In the genomic region with DNA sequence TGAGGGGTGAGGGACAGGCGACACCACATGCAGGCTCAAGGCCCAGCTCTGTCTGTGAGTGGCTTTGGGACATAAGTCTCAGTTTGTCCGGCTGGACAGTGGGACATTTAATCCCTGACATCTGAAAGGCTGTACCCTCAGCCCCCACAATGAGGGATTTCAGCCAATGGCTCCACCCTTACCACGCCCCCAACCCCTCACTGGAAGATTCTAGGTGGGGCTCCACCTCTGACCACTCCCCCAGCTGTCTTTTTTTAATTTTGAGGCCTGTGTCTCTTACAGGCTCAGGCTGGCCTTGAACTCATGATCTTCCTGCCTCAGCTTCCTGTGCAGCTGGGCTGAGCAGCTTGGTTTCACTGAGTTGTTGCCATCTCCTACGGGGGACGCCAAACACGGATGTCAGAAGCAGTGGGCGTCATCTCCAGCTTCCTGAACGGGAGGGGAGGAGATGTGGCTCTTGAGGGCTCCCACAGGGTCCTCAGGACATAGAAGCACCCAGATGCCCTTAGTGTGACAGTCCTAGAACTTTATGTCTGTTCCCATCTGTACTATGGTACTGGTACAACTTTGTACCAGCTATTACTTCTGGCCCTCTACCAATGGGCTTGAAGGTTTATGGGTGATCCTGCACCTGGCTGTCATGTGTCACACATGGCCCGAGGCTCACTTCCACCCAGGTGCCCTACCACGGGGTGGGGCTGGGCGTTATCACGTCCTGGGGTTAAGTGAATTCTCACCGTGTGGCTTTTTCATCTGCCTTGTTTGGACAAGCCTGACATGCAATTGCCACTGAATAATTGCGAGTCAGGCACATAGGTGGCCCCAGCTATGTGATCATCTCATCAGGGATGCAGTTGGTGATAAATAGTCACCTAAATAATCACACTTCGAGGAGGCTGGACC, we compare ENCODE assay signal across 9 mouse cellular contexts. TPM values are rescaled to one million over a fixed set of nuclear protein-coding genes. Genes with fewer than 3 reads are reported as not detected.
DNase-seq lines count a peak whose midpoint lies in the region; ATAC-seq and TF ChIP-seq lines count a peak whose summit lies in the region.
"Had no signal": no experiment of that assay in that cellular context is flagged by ENCODE, and none has a peak within 500 bp of the region (broad histone marks: within the 10 kb centered on the region; RNA-seq: fewer than 3 reads in every experiment).

No protein-coding gene starts in this region.

- TF ChIP-seq CTCF in stomach, postnatal 0 days (IDR thresholded peaks at IDR 0.05; ENCODE audit: low read depth): no peak

- H3K27ac ChIP-seq in heart, embryonic 10.5 days: no peak overlapping the region
- no peak overlapping the region for H3K27ac ChIP-seq in heart, embryonic 12.5 days (ENCODE audit: poor library complexity, severe bottlenecking)
- peak overlapping the region; percentile 59; the same call in 1 of the 2 replicates for H3K27ac ChIP-seq in forebrain, embryonic 14.5 days (ENCODE audit: low read depth, low read length)
- H3K27ac ChIP-seq in stomach, postnatal 0 days (replicated peaks): peak overlapping the region; percentile 45; the same call in 1 of the 2 replicates

- no peak overlapping the region for H3K9ac ChIP-seq in heart, embryonic 12.5 days
- H3K9ac ChIP-seq in forebrain, embryonic 14.5 days (ENCODE audit: low read length): no peak overlapping the region
- H3K9ac ChIP-seq in stomach, postnatal 0 days (ENCODE audit: low read length): no peak overlapping the region; the same call in 1 of the 2 replicates

- H3K4me2 ChIP-seq in heart, embryonic 12.5 days: no peak overlapping the region
- no peak overlapping the region for H3K4me2 ChIP-seq in forebrain, embryonic 14.5 days (ENCODE audit: low read length)
- H3K4me2 ChIP-seq in stomach, postnatal 0 days (replicated peaks; ENCODE audit: low read depth): no peak overlapping the region

- peaks cover 37% of the 10 kb centered on the region for H3K4me1 ChIP-seq in heart, embryonic 10.5 days
- peaks cover 22% of the 10 kb centered on the region for H3K4me1 ChIP-seq in heart, embryonic 12.5 days (replicated peaks)
- peaks cover 18% of the 10 kb centered on the region for H3K4me1 ChIP-seq in forebrain, embryonic 14.5 days (ENCODE audit: control insufficient read depth, insufficient read depth, low read length)
- no peaks in the 10 kb centered on the region for H3K4me1 ChIP-seq in stomach, postnatal 0 days (replicated peaks; ENCODE audit: control insufficient read depth, insufficient read depth)

- H3K27me3 ChIP-seq in heart, embryonic 10.5 days (ENCODE audit: insufficient read depth, poor library complexity, severe bottlenecking): peaks cover 43% of the 10 kb centered on the region
- H3K27me3 ChIP-seq in heart, embryonic 12.5 days (replicated peaks): peaks cover 15% of the 10 kb centered on the region; the same call in 1 of the 2 replicates
- H3K27me3 ChIP-seq in forebrain, embryonic 14.5 days (replicated peaks; ENCODE audit: control insufficient read depth, insufficient read depth, low read length): no peaks in the 10 kb centered on the region
- H3K27me3 ChIP-seq in stomach, postnatal 0 days (ENCODE audit: control insufficient read depth, insufficient read depth, low read length): no peaks in the 10 kb centered on the region

- no peak for ATAC-seq in heart, embryonic 12.5 days (ENCODE audit: insufficient number of reproducible peaks, low FRiP score)
- ATAC-seq in forebrain, embryonic 14.5 days: no peak
- ATAC-seq in stomach, postnatal 0 days (ENCODE audit: low FRiP score, low TSS enrichment): no peak
- ATAC-seq in activated CD4-positive, CD25-positive, alpha-beta regulatory T cell, adult 4 months: no peak
- ATAC-seq: Patski had no signal

- TF ChIP-seq EP300 in stomach, postnatal 0 days (optimal IDR thresholded peaks at IDR 0.05): no peak

- WGBS in heart, embryonic 10.5 days: 53% methylated on average over 15 of the region's 15 CpGs
- WGBS in heart, embryonic 12.5 days: 54% methylated on average over 15 of the region's 15 CpGs
- 69% methylated on average over 15 of the region's 15 CpGs for WGBS in forebrain, embryonic 14.5 days
- WGBS in stomach, postnatal 0 days: 45% methylated on average over 15 of the region's 15 CpGs

- H3K36me3 ChIP-seq in heart, embryonic 10.5 days: no peaks in the 10 kb centered on the region
- H3K36me3 ChIP-seq in heart, embryonic 12.5 days: no peaks in the 10 kb centered on the region
- no peaks in the 10 kb centered on the region for H3K36me3 ChIP-seq in forebrain, embryonic 14.5 days (ENCODE audit: control insufficient read depth, insufficient read depth, low read length)
- H3K36me3 ChIP-seq in stomach, postnatal 0 days (ENCODE audit: control insufficient read depth, insufficient read depth, low read length): no peaks in the 10 kb centered on the region

- DNase-seq in heart, embryonic 10.5 days (ENCODE audit: low spot score): peak; percentile 73
- peak; percentile 38 to 45 for DNase-seq in spleen, adult 18-20 months
- no peak for DNase-seq in spleen, adult 12 weeks (ENCODE audit: low spot score)
- no peak for DNase-seq in forebrain, embryonic 14.5 days (ENCODE audit: low spot score)
- DNase-seq in lung, postnatal 10 days: peak; percentile 62
- peak; percentile 40 for DNase-seq in stomach, postnatal 0 days (ENCODE audit: low spot score)

- no peak overlapping the region for H3K4me3 ChIP-seq in heart, embryonic 10.5 days
- no peak overlapping the region for H3K4me3 ChIP-seq in heart, embryonic 12.5 days
- H3K4me3 ChIP-seq in forebrain, embryonic 14.5 days (ENCODE audit: low read depth, low read length): no peak overlapping the region
- H3K4me3 ChIP-seq in stomach, postnatal 0 days (ENCODE audit: low read depth, low read length): no peak overlapping the region

- H3K9me3 ChIP-seq in heart, embryonic 10.5 days: no peaks in the 10 kb centered on the region
- H3K9me3 ChIP-seq in heart, embryonic 12.5 days (replicated peaks): no peaks in the 10 kb centered on the region
- H3K9me3 ChIP-seq in forebrain, embryonic 14.5 days (replicated peaks; ENCODE audit: control insufficient read depth, low read length): no peaks in the 10 kb centered on the region
- H3K9me3 ChIP-seq in stomach, postnatal 0 days (ENCODE audit: control insufficient read depth, low read length): no peaks in the 10 kb centered on the region

RNA-seq across cellular contexts. Expression of gene Nfic, which starts 20.8 kb away (rescaled TPM):
- polyA plus RNA-seq in heart, embryonic 10.5 days (2016; fragmentation: Nextera tagmentation; extraction: Ambion mirVana): 23.0 and 24.3 TPM in 2 replicates
- polyA plus RNA-seq in heart, embryonic 12.5 days (2016; fragmentation: Nextera tagmentation; extraction: Ambion mirVana): 39.3 and 40.7 TPM in 2 replicates
- 16.6 and 17.9 TPM in 2 replicates for polyA plus RNA-seq in forebrain, embryonic 14.5 days (2014; fragmentation: Nextera tagmentation; extraction: Ambion mirVana)
- polyA plus RNA-seq in stomach, postnatal 0 days (2015; fragmentation: Nextera tagmentation; extraction: Ambion mirVana): 40.4 and 42.4 TPM in 2 replicates
- polyA plus RNA-seq in activated CD4-positive, CD25-positive, alpha-beta regulatory T cell, adult 4 months (2017; shearing (Covaris generic)): 10 to 100 TPM; 15.2 to 16.0 TPM

RNA-seq across cellular contexts. Expression of gene Smim24, which starts 41.8 kb away (rescaled TPM):
- 3.4 and 4.0 TPM in 2 replicates for polyA plus RNA-seq in heart, embryonic 10.5 days (2016; fragmentation: Nextera tagmentation; extraction: Ambion mirVana)
- 2.9 and 4.3 TPM in 2 replicates for polyA plus RNA-seq in heart, embryonic 12.5 days (2016; fragmentation: Nextera tagmentation; extraction: Ambion mirVana)
- 1.5 and 2.0 TPM in 2 replicates for polyA plus RNA-seq in forebrain, embryonic 14.5 days (2014; fragmentation: Nextera tagmentation; extraction: Ambion mirVana)
- polyA plus RNA-seq in stomach, postnatal 0 days (2015; fragmentation: Nextera tagmentation; extraction: Ambion mirVana): 205 and 239 TPM in 2 replicates
- 10 to 100 TPM in 1 of 2 experiments, 1 to 10 TPM in 1; 7.3 to 13.3 TPM for polyA plus RNA-seq in activated CD4-positive, CD25-positive, alpha-beta regulatory T cell, adult 4 months (2017; shearing (Covaris generic))

RNA-seq across cellular contexts. Expression of gene Gm48552, which starts 45.8 kb away (rescaled TPM):
- polyA plus RNA-seq in heart, embryonic 10.5 days (2016; fragmentation: Nextera tagmentation; extraction: Ambion mirVana): 1.1 and 1.7 TPM in 2 replicates
- polyA plus RNA-seq in heart, embryonic 12.5 days (2016; fragmentation: Nextera tagmentation; extraction: Ambion mirVana): 1.2 and 1.8 TPM in 2 replicates
- polyA plus RNA-seq in forebrain, embryonic 14.5 days (2014; fragmentation: Nextera tagmentation; extraction: Ambion mirVana): 0.65 and 0.69 TPM in 2 replicates
- polyA plus RNA-seq in stomach, postnatal 0 days (2015; fragmentation: Nextera tagmentation; extraction: Ambion mirVana): 0.29 and 0.36 TPM in 2 replicates
- 1 to 10 TPM in 1 of 2 experiments, not detected in 1; 1.4 TPM for polyA plus RNA-seq in activated CD4-positive, CD25-positive, alpha-beta regulatory T cell, adult 4 months (2017; shearing (Covaris generic))

RNA-seq across cellular contexts. Expression of gene Celf5, which starts 47.9 kb away (rescaled TPM):
- 0.10 and 0.18 TPM in 2 replicates for polyA plus RNA-seq in heart, embryonic 10.5 days (2016; fragmentation: Nextera tagmentation; extraction: Ambion mirVana)
- polyA plus RNA-seq in heart, embryonic 12.5 days (2016; fragmentation: Nextera tagmentation; extraction: Ambion mirVana): 0.19 and 0.28 TPM in 2 replicates
- polyA plus RNA-seq in forebrain, embryonic 14.5 days (2014; fragmentation: Nextera tagmentation; extraction: Ambion mirVana): 57.9 and 69.6 TPM in 2 replicates
- polyA plus RNA-seq in stomach, postnatal 0 days (2015; fragmentation: Nextera tagmentation; extraction: Ambion mirVana): 0.62 TPM in 2 replicates
- polyA plus RNA-seq in activated CD4-positive, CD25-positive, alpha-beta regulatory T cell, adult 4 months (2017; shearing (Covaris generic)): 1 to 10 TPM in 1 of 2 experiments, under 1 TPM in 1; 0.44 to 1.5 TPM

RNA-seq across cellular contexts. Expression of gene Gm48551, which starts 50.3 kb away (rescaled TPM):
- 2.2 and 3.1 TPM in 2 replicates for polyA plus RNA-seq in heart, embryonic 10.5 days (2016; fragmentation: Nextera tagmentation; extraction: Ambion mirVana)
- 1.9 and 2.2 TPM in 2 replicates for polyA plus RNA-seq in heart, embryonic 12.5 days (2016; fragmentation: Nextera tagmentation; extraction: Ambion mirVana)
- polyA plus RNA-seq in forebrain, embryonic 14.5 days (2014; fragmentation: Nextera tagmentation; extraction: Ambion mirVana): 3.6 and 4.8 TPM in 2 replicates
- polyA plus RNA-seq in stomach, postnatal 0 days (2015; fragmentation: Nextera tagmentation; extraction: Ambion mirVana): 1.1 and 1.4 TPM in 2 replicates
- polyA plus RNA-seq in activated CD4-positive, CD25-positive, alpha-beta regulatory T cell, adult 4 months (2017; shearing (Covaris generic)): 1 to 10 TPM; 1.1 to 1.2 TPM

Comparison
In these comparisons a context has a peak if more than half of its experiments do, and no peak if none do; other contexts are left out.
1. DNase-seq: peak in heart, embryonic 10.5 days (single experiment), spleen, adult 18-20 months (2 of 2), lung, postnatal 10 days (single experiment) and stomach, postnatal 0 days (single experiment); none in spleen, adult 12 weeks (single experiment) and forebrain, embryonic 14.5 days (single experiment).
2. H3K27ac ChIP-seq: peak in forebrain, embryonic 14.5 days (single experiment) and stomach, postnatal 0 days (single experiment); none in heart, embryonic 10.5 days (single experiment) and heart, embryonic 12.5 days (single experiment).
3. RNA of gene Smim24, which starts 41.8 kb away (polyA plus RNA-seq): 205 to 239 TPM in stomach, postnatal 0 days; 7.3 to 13.3 TPM in activated CD4-positive, CD25-positive, alpha-beta regulatory T cell, adult 4 months, 3.4 to 4.0 TPM in heart, embryonic 10.5 days, 2.9 to 4.3 TPM in heart, embryonic 12.5 days and 1.5 to 2.0 TPM in forebrain, embryonic 14.5 days; every median in the first group is over 10 times any median in the second.